Mouse (Mus musculus) brain, embryonic 14.5 days (tissue): Measurements from ENCODE around the gene Bcor. TPM values are rescaled to one million over a fixed set of nuclear protein-coding genes. Genes with fewer than 3 reads are reported as not detected.

Experiments
- DNase-seq: peaks from one replicate; pipeline ENCODE4 v3.0.0-alpha.2; 2011; ENCODE audit warnings: low read depth
- CTCF ChIP-seq: fragments of 200-500 bp; IDR thresholded peaks from 2 replicates; pipeline ENCODE4 v1.5.1; 2012; ENCODE audit warnings: inconsistent platforms, mild to moderate bottlenecking, moderate library complexity, borderline replicate concordance; ENCODE audit not compliant: insufficient read depth, insufficient read length; ENCODE audit errors: extremely low read depth
- POLR2A ChIP-seq: fragments of 200-500 bp; IDR thresholded peaks from 2 replicates; pipeline ENCODE4 v1.6.1; 2012; ENCODE audit warnings: mild to moderate bottlenecking, inconsistent platforms, borderline replicate concordance; ENCODE audit not compliant: poor library complexity, insufficient read depth, insufficient read length, severe bottlenecking; ENCODE audit errors: extremely low read depth
- polyA plus RNA-seq: library from polyadenylated mRNA; depleted of rRNA; stranded (reverse); fragments of >200 nt; gene quantifications from 2 replicates; pipeline ENCODE4 v1.2.3, GENCODE M21; 2012

Bcor gene
- polyA plus RNA-seq, 1 experiment, result 29.3 TPM

GRCm38 (mm10) chrX:12081741-12082155 lies 78.4 kb downstream of the Bcor start:
- TF ChIP-seq CTCF (no peak), POLR2A (no peak)
- no peak for DNase-seq

GRCm38 (mm10) chrX:12080904-12081740 lies 79.0 kb downstream of the Bcor start:
- DNase-seq, result peak; percentile 81
- no peak for TF ChIP-seq POLR2A
- no peak for TF ChIP-seq CTCF

- TF ChIP-seq POLR2A, result peak; percentile 92
- no peak for TF ChIP-seq CTCF
- peak; percentile 88 for DNase-seq
Measured at GRCm38 (mm10) chrX:12080095-12080903, 79.9 kb downstream of the Bcor start.

GRCm38 (mm10) chrX:12079309-12080094 lies 80.7 kb downstream of the Bcor start:
- TF ChIP-seq POLR2A (no peak), CTCF (no peak)
- peak; percentile 69 for DNase-seq

- TF ChIP-seq POLR2A (0 out of 2 replicates have a peak, but pooled peaks have one; percentile 11), CTCF (no peak)
- DNase-seq, result no peak
Measured at GRCm38 (mm10) chrX:12079059-12079308, 81.2 kb downstream of the Bcor start.

- DNase-seq, result peak; percentile 69
- TF ChIP-seq CTCF (no peak), POLR2A (no peak)
Measured at GRCm38 (mm10) chrX:12078195-12079058, 81.7 kb downstream of the Bcor start.

GRCm38 (mm10) chrX:12077601-12077980 lies 82.6 kb downstream of the Bcor start:
- TF ChIP-seq CTCF (no peak), POLR2A (no peak)
- no peak for DNase-seq

GRCm38 (mm10) chrX:12076763-12077600 lies 83.2 kb downstream of the Bcor start:
- TF ChIP-seq POLR2A, result no peak
- TF ChIP-seq CTCF, result no peak
- peak; percentile 89 for DNase-seq

- no peak for DNase-seq
- TF ChIP-seq POLR2A (no peak), CTCF (no peak)
Measured at GRCm38 (mm10) chrX:12072721-12073120, 87.4 kb downstream of the Bcor start.
